Mouse (Mus musculus) cerebellum, postnatal 10 days (tissue): ENCODE data around the gene Mdh1.
"Not testable (repeated sequence)": the region's sequence is repeated elsewhere in the genome, so short reads cannot be mapped to it uniquely, and the experiment has no call there.

Source experiments
- DNase-seq, 2 experiments: peaks; one replicate each; pipeline ENCODE4 v3.0.0; 2021; ENCODE audit warnings: mixed read lengths in 2 of 2

Mdh1 gene

GRCm38 (mm10) chr11:21545021-21545420, 27.1 kb downstream of the Mdh1 start:
- DNase-seq = no peak

- no peak for DNase-seq
Observed at GRCm38 (mm10) chr11:21542731-21543130, 29.4 kb downstream of the Mdh1 start.

DNA sequence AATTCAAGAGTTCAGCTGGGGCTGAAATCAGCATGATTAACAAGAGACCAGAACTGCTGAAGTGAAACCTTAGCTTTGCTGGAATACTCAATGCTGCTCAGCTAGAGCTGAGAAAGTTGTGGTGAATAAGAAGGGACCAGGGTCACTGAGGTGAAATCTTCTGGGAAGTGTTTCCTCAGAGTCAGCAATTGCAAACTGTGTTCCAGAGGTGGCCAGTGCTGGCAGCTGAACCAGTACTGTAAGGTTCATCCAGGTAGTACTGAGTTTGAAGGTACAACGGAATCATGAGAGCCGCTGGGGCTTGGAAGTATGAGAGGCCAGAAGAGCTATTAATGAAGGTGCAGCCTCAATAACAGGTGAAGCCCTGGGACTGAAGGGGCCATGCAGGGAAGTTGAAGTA, 31.5 kb downstream of the Mdh1 start:
- no peak for DNase-seq

- no peak for DNase-seq
Observed at GRCm38 (mm10) chr11:21540072-21540471, 32.1 kb downstream of the Mdh1 start.

DNA sequence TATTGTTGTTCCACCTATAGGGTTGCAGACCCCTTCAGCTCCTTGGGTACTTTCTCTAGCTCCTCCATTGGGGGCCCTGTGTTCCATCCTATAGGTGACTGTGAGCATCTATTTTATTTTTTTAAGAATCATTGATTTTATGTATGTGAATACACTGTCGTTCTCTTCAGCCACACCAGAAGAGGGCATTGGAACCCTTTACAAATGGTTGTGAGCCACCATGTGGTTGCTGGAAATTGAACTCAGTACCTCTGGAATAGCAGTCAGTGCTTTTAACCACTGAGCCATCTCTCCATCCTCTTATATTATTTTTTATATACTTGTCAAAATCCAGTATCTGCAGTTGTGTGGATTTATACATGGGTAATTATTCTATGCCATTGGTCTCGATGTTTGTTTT, 41.3 kb downstream of the Mdh1 start:
- DNase-seq = not testable (repeated sequence)

DNA sequence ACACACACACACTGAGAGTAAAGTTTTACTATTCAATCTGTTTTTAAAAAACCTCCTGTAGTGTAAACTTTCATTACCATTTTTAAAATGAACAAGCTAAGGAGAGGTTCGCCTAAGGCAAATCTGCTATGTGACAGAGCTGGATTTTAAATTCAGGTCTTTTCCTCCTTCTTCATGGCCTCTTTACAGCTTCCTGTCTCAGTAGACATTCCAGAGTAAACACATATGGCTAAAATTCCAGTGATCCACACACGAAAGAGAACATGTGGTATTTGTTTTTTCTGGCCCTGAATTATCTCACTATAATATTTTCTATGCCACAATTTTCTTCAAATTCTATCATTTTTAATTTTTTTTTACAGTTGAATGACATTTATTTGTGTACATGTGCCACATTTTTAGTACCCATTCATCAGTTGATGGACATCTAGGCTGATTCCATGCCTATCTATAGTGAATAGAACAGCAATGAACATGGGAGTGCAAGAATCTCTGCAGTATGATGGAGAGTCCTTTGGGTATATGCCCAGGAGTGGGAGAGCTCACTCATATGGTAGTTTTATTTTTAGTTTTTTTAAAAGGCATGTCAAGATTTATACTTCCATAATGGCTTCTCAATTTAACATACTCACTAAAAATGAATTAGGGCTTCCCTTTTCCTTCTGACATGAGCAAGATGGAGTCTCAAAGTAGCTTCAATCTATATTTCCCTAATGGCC, 43.3 kb downstream of the Mdh1 start:
- no peak for DNase-seq

DNA sequence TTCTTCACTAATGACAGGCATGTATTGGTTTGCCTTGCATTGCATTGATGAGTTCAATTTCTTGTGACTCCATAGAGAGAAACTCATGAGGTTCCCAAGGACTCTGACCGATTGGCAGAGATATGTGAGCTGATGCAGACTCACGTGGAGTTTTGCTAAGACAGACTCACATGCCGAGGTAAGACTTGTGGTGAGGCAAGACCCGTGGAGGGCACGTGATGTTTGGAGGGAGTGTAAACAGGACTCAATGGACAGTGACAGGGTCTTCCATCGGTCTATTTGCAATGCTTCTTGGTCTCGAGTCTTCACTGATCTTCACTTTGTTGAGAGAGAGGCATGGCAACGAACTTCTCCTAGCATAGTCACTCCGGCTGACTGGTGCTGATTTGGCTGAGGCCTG, 54.4 kb downstream of the Mdh1 start:
- no peak for DNase-seq

GRCm38 (mm10) chr11:21516396-21516795, 55.8 kb downstream of the Mdh1 start:
- not testable (repeated sequence) for DNase-seq

GRCm38 (mm10) chr11:21510577-21510976, 61.6 kb downstream of the Mdh1 start:
- not testable (repeated sequence) for DNase-seq

DNA sequence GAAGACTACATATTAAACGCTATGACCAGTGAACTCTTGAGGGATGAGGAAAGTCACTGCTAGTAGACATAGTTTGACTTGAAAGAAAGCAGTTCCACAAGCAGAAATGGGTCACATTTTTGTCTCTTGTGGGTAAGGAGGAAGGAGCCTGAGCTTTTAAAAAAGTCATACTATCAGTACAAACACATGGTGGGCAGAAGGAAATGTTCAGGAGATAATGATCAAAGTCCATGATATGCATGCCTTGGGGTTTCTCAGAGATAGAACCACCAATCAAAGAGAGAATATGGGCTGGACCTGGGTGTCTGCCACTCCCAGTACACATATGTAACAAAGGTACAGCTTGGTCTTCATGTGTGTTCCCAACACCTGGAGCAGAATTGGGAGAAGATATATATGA, 63.5 kb downstream of the Mdh1 start:
- DNase-seq = not testable (repeated sequence)

- DNase-seq = not testable (repeated sequence)
Observed at GRCm38 (mm10) chr11:21507073-21507472, 65.1 kb downstream of the Mdh1 start.
